Mouse (Mus musculus) heart, postnatal 0 days (tissue): ENCODE measurements around the gene Elf1. TPM values are rescaled to one million over a fixed set of nuclear protein-coding genes. Genes with fewer than 3 reads are reported as not detected.

Experiments used
- ATAC-seq: fragments of 200-750 bp; cut with Nextera tagmentation; 2 replicates; pipeline ENCODE4 v1.8.0; 2017; ENCODE audit warnings: low read depth, moderate number of reproducible peaks, moderate library complexity; ENCODE audit not compliant: insufficient read depth
- DNase-seq: peaks from one replicate; pipeline ENCODE4 v3.0.0-alpha.2; 2016; ENCODE audit warnings: low spot score
- H3K27ac ChIP-seq: fragments of 300-500 bp; sonication (generic); 2 replicates; pipeline ENCODE4 v1.5.1; 2014; ENCODE audit warnings: low read depth, mild to moderate bottlenecking
- H3K27me3 ChIP-seq: fragments of 300-500 bp; sonication (generic); 2 replicates; pipeline ENCODE4 v1.6.1; 2014; ENCODE audit warnings: low read length, mixed read lengths; ENCODE audit not compliant: control insufficient read depth, insufficient read depth
- H3K36me3 ChIP-seq: fragments of 300-500 bp; sonication (generic); replicated peaks from 2 replicates; pipeline ENCODE4 v1.6.1; 2014; ENCODE audit warnings: low read length, mixed read lengths; ENCODE audit not compliant: control insufficient read depth, insufficient read depth
- H3K4me1 ChIP-seq: fragments of 300-500 bp; sonication (generic); 2 replicates; pipeline ENCODE4 v1.6.1; 2014; ENCODE audit warnings: antibody characterized with exemption; ENCODE audit not compliant: control insufficient read depth, insufficient read depth
- H3K4me2 ChIP-seq: fragments of 300-500 bp; sonication (generic); 2 replicates; pipeline ENCODE4 v1.6.1; 2014; ENCODE audit warnings: low read depth, mild to moderate bottlenecking, low read length, moderate library complexity
- H3K4me3 ChIP-seq: fragments of 300-500 bp; sonication (generic); 2 replicates; pipeline ENCODE4 v1.5.1; 2014; ENCODE audit warnings: low read depth, low read length
- H3K9ac ChIP-seq: fragments of 300-500 bp; sonication (generic); replicated peaks from 2 replicates; pipeline ENCODE4 v1.6.1; 2014; ENCODE audit warnings: low read depth, low read length, mixed read lengths
- H3K9me3 ChIP-seq: fragments of 300-500 bp; sonication (generic); replicated peaks from 2 replicates; pipeline ENCODE4 v1.6.1; 2016; ENCODE audit warnings: low read length; ENCODE audit not compliant: control insufficient read depth
- CTCF ChIP-seq: IDR thresholded peaks from 2 replicates; pipeline ENCODE4 v1.5.1; 2016; ENCODE audit warnings: antibody characterized with exemption, control low read depth, low read depth
- EP300 ChIP-seq: IDR thresholded peaks from 2 replicates; pipeline ENCODE4 v1.6.1; 2016; ENCODE audit warnings: antibody characterized with exemption, low read depth
- WGBS: fragments of 180-500 bp; shearing (Covaris S2); extraction: QIAGEN DNeasy Blood & Tissue Kit; methylation state at CpG from one replicate; pipeline ENCODE4 v1.1.7; 2014; 5-methylcytosine and 5-hydroxymethylcytosine counted together
- polyA plus RNA-seq: library from polyadenylated mRNA; unstranded; fragments of >200 nt; fragmentation: Nextera tagmentation; extraction: Ambion mirVana; gene quantifications from 2 replicates; pipeline ENCODE4 v1.2.1, GENCODE M21; 2015
- total RNA-seq: library from RNA; depleted of rRNA; stranded (reverse); fragments of >200 nt; gene quantifications from 2 replicates; pipeline ENCODE4 v1.2.3, GENCODE M21; 2014; ENCODE audit warnings: low replicate concordance

Gene Elf1
- total and polyA plus RNA-seq, 2 experiments from 2014 or later, result 7.4 to 11.0 TPM

DNA sequence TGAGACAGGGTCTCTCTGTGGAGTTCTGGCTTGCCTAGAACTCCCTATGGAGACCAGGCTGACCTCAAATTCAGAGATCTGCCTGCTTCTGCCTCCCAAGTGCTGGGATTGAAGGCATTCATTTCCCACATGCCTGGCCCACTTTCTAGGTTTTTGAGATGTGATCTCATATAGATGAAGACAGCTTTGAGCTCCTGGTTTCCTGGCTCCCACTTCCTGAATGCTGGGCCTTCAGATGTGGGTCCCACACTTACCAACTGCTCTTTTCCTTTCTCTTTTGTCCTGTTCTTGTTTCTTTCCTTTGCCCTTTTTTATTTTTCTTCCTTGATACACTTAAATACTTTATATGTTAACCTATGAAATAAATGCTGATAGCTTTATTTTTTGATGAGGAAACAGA lies 56.9 kb downstream of the Elf1 start:
- H3K4me3 ChIP-seq, result no peak overlapping the region
- ATAC-seq, result no peak
- H3K9ac ChIP-seq, result no peak overlapping the region
- DNase-seq, result no peak
- H3K9me3 ChIP-seq, result no peaks in the 10 kb centered on the region
- no peak overlapping the region for H3K27ac ChIP-seq
- no peaks in the 10 kb centered on the region for H3K36me3 ChIP-seq
- TF ChIP-seq EP300 (no peak), CTCF (no peak)
- peaks cover 25% of the 10 kb centered on the region for H3K4me1 ChIP-seq
- no peak overlapping the region for H3K4me2 ChIP-seq
- H3K27me3 ChIP-seq, result no peaks in the 10 kb centered on the region

DNA sequence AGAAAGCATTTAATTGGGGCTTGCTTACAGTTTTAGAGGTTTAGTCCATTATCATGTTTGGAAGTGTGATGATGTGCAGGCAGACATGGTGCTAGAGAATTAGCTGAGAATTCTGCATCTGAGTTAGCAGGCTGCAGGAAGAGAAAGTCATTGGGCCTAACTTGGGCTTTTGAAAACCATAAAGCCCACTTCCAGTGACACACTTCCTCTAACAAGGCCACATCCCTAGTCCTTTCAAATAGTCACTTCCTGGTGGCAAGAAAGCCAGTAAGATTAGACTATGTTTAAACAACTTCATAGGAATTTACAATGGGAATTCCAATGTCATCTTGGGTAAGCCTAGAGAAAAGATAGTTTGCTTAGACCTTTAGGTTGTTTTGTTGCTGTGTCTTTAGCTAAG lies 60.6 kb downstream of the Elf1 start:
- TF ChIP-seq CTCF, result no peak
- TF ChIP-seq EP300, result no peak
- Histone ChIP-seq H3K4me3 (no peak overlapping the region), H3K36me3 (no peaks in the 10 kb centered on the region; the same call in 1 of the 2 replicates), H3K9me3 (no peaks in the 10 kb centered on the region), H3K4me2 (no peak overlapping the region), H3K4me1 (no peaks in the 10 kb centered on the region), H3K9ac (no peak overlapping the region), H3K27ac (no peak overlapping the region), H3K27me3 (no peaks in the 10 kb centered on the region)
- ATAC-seq, result no peak
- no peak for DNase-seq

DNA sequence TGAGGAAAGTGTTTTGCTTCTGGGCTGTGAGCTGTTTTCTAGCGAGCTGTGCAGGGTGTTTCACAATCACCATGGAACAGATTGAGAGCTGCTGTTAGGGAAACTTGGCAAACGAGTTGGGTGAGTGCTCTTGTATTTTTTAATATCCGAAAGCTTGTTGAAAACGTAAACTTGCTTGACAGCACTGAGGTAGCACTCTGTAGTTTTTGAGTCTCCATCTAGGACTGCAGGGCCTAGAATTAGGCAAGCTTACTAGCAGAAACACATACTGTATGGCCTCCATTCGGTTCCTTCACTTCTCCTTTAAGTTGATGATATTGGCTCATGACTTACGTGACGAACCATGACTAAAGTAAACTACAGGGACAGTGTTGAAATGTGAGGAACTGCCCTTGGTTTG lies 68.3 kb downstream of the Elf1 start:
- DNase-seq (peak; percentile 70), ATAC-seq (no peak)
- TF ChIP-seq EP300, result no peak
- TF ChIP-seq CTCF, result no peak
- Histone ChIP-seq H3K4me2 (0 out of 2 replicates have a peak overlapping the region, but pooled peaks have one; percentile 4), H3K9ac (no peak overlapping the region), H3K27ac (peak overlapping the region; percentile 61), H3K4me3 (no peak overlapping the region), H3K9me3 (no peaks in the 10 kb centered on the region; the same call in 1 of the 2 replicates), H3K4me1 (peaks cover 10% of the 10 kb centered on the region), H3K27me3 (no peaks in the 10 kb centered on the region), H3K36me3 (no peaks in the 10 kb centered on the region; the same call in 1 of the 2 replicates)
- 40% methylated on average over 7 of the region's 7 CpGs for WGBS

DNA sequence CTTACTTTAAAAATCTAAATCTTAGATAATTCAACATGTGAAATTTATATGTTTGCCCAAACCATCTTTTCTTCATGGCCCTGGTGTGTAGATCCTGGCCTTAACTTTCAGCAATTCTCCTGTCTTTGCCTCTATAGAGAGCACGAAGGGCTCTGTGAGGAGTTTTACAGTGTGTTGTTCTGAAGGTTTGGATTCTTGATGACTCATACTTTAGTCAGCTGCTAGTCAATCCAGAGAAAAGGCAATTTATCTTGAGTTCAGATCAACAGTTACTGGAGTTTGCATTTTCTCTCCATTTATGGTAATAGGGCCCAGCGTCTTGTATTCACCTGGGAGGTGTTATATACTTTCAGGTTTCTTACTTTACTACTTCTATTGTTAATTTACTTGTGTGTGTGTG lies 70.9 kb downstream of the Elf1 start:
- Histone ChIP-seq H3K27me3 (no peaks in the 10 kb centered on the region), H3K4me1 (peaks cover 10% of the 10 kb centered on the region), H3K9ac (no peak overlapping the region), H3K36me3 (no peaks in the 10 kb centered on the region; the same call in 1 of the 2 replicates), H3K9me3 (no peaks in the 10 kb centered on the region; the same call in 1 of the 2 replicates), H3K4me2 (no peak overlapping the region), H3K27ac (no peak overlapping the region), H3K4me3 (no peak overlapping the region)
- DNase-seq (no peak), ATAC-seq (no peak)
- WGBS, result 88% methylated on average over 2 of the region's 2 CpGs
- TF ChIP-seq CTCF (no peak), EP300 (no peak)

DNA sequence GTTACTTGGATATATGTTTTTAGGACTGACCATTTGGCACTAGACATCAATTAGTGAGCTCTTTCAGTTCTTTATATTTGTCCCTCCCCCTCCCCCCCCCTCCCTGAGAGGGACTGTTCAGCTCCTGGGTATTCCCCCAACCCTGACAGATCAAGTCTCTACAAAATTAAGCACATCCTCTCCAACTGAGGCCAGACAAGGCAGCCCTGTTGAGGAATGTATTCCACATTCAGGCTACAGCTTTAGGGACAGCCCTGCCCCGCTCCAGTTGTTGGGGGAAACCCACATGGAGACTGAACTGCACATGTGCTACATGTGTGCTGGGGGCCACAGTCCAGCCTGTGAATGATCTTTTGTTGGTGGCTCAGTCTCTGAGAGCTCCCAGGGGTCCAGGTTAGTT lies 71.9 kb downstream of the Elf1 start:
- Histone ChIP-seq H3K27me3 (no peaks in the 10 kb centered on the region), H3K4me3 (no peak overlapping the region), H3K4me1 (peaks cover 10% of the 10 kb centered on the region), H3K4me2 (no peak overlapping the region), H3K9ac (no peak overlapping the region), H3K9me3 (no peaks in the 10 kb centered on the region; the same call in 1 of the 2 replicates), H3K36me3 (no peaks in the 10 kb centered on the region; the same call in 1 of the 2 replicates), H3K27ac (no peak overlapping the region)
- no peak for ATAC-seq
- TF ChIP-seq CTCF, result no peak
- no peak for TF ChIP-seq EP300
- DNase-seq, result no peak
- WGBS, result 100% methylated on average over 1 of the region's 1 CpGs

DNA sequence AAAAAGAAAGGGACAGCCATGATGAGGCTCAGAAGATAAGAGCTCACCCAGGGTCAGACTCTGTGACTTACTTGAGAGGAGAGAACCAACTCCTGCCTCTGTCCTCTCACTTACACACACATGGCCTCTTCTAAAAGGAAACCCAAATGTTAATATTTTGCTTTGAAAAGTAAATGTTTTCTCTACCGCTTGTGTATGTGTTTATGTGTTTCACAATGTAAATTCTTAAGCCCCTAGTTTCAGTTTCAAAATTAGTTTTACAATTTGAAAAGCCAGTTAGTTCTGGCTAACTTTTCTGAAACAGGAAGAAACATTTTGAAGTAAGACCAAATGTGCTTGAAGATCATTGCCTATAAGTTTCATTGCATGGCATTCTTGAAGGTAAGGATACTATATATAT lies 76.8 kb downstream of the Elf1 start:
- Histone ChIP-seq H3K4me3 (no peak overlapping the region), H3K36me3 (peaks cover 16% of the 10 kb centered on the region), H3K27ac (no peak overlapping the region), H3K27me3 (no peaks in the 10 kb centered on the region), H3K9me3 (no peaks in the 10 kb centered on the region; the same call in 1 of the 2 replicates), H3K4me1 (no peaks in the 10 kb centered on the region), H3K9ac (no peak overlapping the region), H3K4me2 (no peak overlapping the region)
- DNase-seq (no peak), ATAC-seq (no peak)
- TF ChIP-seq CTCF (no peak), EP300 (no peak)
- WGBS, result 87% methylated on average over 1 of the region's 1 CpGs
